28 mouse cellular contexts compared by ENCODE assay signal in genomic region chr6:21692861-21693350, GRCm38 (mm10).
"Had no signal": no experiment of that assay in that cellular context is flagged by ENCODE, and none has a peak within 500 bp of the region (broad histone marks: within the 10 kb centered on the region; RNA-seq: fewer than 3 reads in every experiment).

No protein-coding gene starts in this region.

- DNase-seq: gastrocnemius, postnatal 14 days; gastrocnemius, postnatal 36 days; heart, adult 11 months; heart, adult 2 months; heart, postnatal 14 days; heart, postnatal 36 days; kidney, adult 18-20 months; kidney, adult 8-10 months; kidney, postnatal 10 days; kidney, postnatal 25 days; kidney, postnatal 4 days; liver; liver, embryonic 13.5 days; liver, postnatal 0 days had no signal

- ATAC-seq: hindbrain, embryonic 16.5 days; inflammation-experienced regulatory T-cells, adult 6 months; intestine, embryonic 15.5 days; intestine, postnatal 0 days; liver, postnatal 0 days had no signal

- H3K27me3 ChIP-seq: heart, embryonic 13.5 days; heart, embryonic 15.5 days; hindbrain, embryonic 13.5 days; intestine, embryonic 15.5 days; limb, embryonic 12.5 days; liver, embryonic 13.5 days; liver, embryonic 15.5 days had no signal

- H3K4me3 ChIP-seq: heart, adult 2 months; heart, embryonic 13.5 days; heart, embryonic 15.5 days; hindbrain, embryonic 13.5 days; intestine, embryonic 15.5 days; layer of hippocampus, adult 2 months; left cerebral cortex, adult 2 months; limb, embryonic 10.5 days; limb, embryonic 12.5 days; liver, embryonic 13.5 days; liver, embryonic 15.5 days had no signal

- H3K36me3 ChIP-seq: heart, embryonic 13.5 days; heart, embryonic 15.5 days; hindbrain, embryonic 13.5 days; intestine, embryonic 15.5 days; limb, embryonic 10.5 days; limb, embryonic 12.5 days; liver, embryonic 13.5 days; liver, embryonic 15.5 days had no signal

- H3K4me1 ChIP-seq: heart, embryonic 13.5 days; heart, embryonic 15.5 days; hindbrain, embryonic 13.5 days; intestine, embryonic 15.5 days; limb, embryonic 10.5 days; limb, embryonic 12.5 days; liver, embryonic 13.5 days; liver, embryonic 15.5 days had no signal

- H3K9me3 ChIP-seq: heart, embryonic 13.5 days; heart, embryonic 15.5 days; hindbrain, embryonic 13.5 days; intestine, embryonic 15.5 days; limb, embryonic 10.5 days; limb, embryonic 12.5 days; liver, embryonic 13.5 days; liver, embryonic 15.5 days had no signal

- H3K4me2 ChIP-seq: heart, embryonic 11.5 days; heart, embryonic 13.5 days; heart, embryonic 15.5 days; hindbrain, embryonic 13.5 days; intestine, embryonic 15.5 days; limb, embryonic 12.5 days; liver, embryonic 11.5 days; liver, embryonic 13.5 days; liver, embryonic 15.5 days had no signal

- H3K27ac ChIP-seq: heart, adult 2 months; heart, embryonic 13.5 days; heart, embryonic 15.5 days; hindbrain, embryonic 13.5 days; intestine, embryonic 15.5 days; layer of hippocampus, adult 2 months; left cerebral cortex, adult 2 months; limb, embryonic 10.5 days; limb, embryonic 12.5 days; liver, embryonic 13.5 days; liver, embryonic 15.5 days had no signal

- H3K9ac ChIP-seq: heart, embryonic 13.5 days; heart, embryonic 15.5 days; hindbrain, embryonic 13.5 days; intestine, embryonic 15.5 days; limb, embryonic 12.5 days; liver, embryonic 13.5 days; liver, embryonic 15.5 days; liver, postnatal 0 days had no signal
